Mouse (Mus musculus): ENCODE measurements around the gene Slc28a1. TPM values are rescaled to one million over a fixed set of nuclear protein-coding genes. Genes with fewer than 3 reads are reported as not detected.

Slc28a1 gene
- polyA plus RNA-seq, 1 experiment, result not detected

- Histone ChIP-seq H3K4me1 (ENCODE audit: control insufficient read depth, insufficient read depth, low read length) (no peaks in the 10 kb centered on the region), H3K27ac (ENCODE audit: insufficient read depth, low read depth, low read length) (no peak overlapping the region), H3K4me3 (ENCODE audit: insufficient read depth, low read depth, low read length) (no peak overlapping the region)
- WGBS, result 43% methylated on average over 18 of the region's 18 CpGs
- TF ChIP-seq POLR2A (IDR thresholded peaks at IDR 0.05; ENCODE audit: insufficient read depth, low read depth, low read length) (no peak), CTCF (IDR thresholded peaks at IDR 0.05; ENCODE audit: insufficient read depth, low read depth, low read length) (no peak)
Measured at GRCm38 (mm10) chr7:81093420-81093965, 21.1 kb upstream of the Slc28a1 start.

GRCm38 (mm10) chr7:81094104-81094757 is 20.4 kb upstream of the Slc28a1 start:
- TF ChIP-seq CTCF (IDR thresholded peaks at IDR 0.05; ENCODE audit: insufficient read depth, low read depth, low read length) (no peak), POLR2A (IDR thresholded peaks at IDR 0.05; ENCODE audit: insufficient read depth, low read depth, low read length) (no peak)
- Histone ChIP-seq H3K4me3 (ENCODE audit: insufficient read depth, low read depth, low read length) (no peak overlapping the region), H3K4me1 (ENCODE audit: control insufficient read depth, insufficient read depth, low read length) (no peaks in the 10 kb centered on the region), H3K27ac (ENCODE audit: insufficient read depth, low read depth, low read length) (no peak overlapping the region)
- 90% methylated on average over 6 of the region's 6 CpGs for WGBS

GRCm38 (mm10) chr7:81100341-81100740 is 14.3 kb upstream of the Slc28a1 start:
- Histone ChIP-seq H3K4me3 (ENCODE audit: insufficient read depth, low read depth, low read length) (no peak overlapping the region), H3K27ac (ENCODE audit: insufficient read depth, low read depth, low read length) (no peak overlapping the region), H3K4me1 (ENCODE audit: control insufficient read depth, insufficient read depth, low read length) (no peaks in the 10 kb centered on the region)
- TF ChIP-seq POLR2A (IDR thresholded peaks at IDR 0.05; ENCODE audit: insufficient read depth, low read depth, low read length) (no peak), CTCF (IDR thresholded peaks at IDR 0.05; ENCODE audit: insufficient read depth, low read depth, low read length) (no peak)
- 92% methylated on average over 5 of the region's 5 CpGs for WGBS

GRCm38 (mm10) chr7:81102854-81103253 is 11.7 kb upstream of the Slc28a1 start:
- Histone ChIP-seq H3K27ac (ENCODE audit: insufficient read depth, low read depth, low read length) (no peak overlapping the region), H3K4me1 (ENCODE audit: control insufficient read depth, insufficient read depth, low read length) (no peaks in the 10 kb centered on the region), H3K4me3 (ENCODE audit: insufficient read depth, low read depth, low read length) (no peak overlapping the region)
- TF ChIP-seq POLR2A (IDR thresholded peaks at IDR 0.05; ENCODE audit: insufficient read depth, low read depth, low read length) (no peak), CTCF (IDR thresholded peaks at IDR 0.05; ENCODE audit: insufficient read depth, low read depth, low read length) (no peak)
- 96% methylated on average over 7 of the region's 7 CpGs for WGBS

- 62% methylated on average over 4 of the region's 4 CpGs for WGBS
- no peak overlapping the region for H3K4me3 ChIP-seq (ENCODE audit: insufficient read depth, low read depth, low read length)
- H3K4me1 ChIP-seq (ENCODE audit: control insufficient read depth, insufficient read depth, low read length), result 0 out of 2 replicates have a peak, but pooled peaks cover 3% of the 10 kb centered on the region
- no peak overlapping the region for H3K27ac ChIP-seq (ENCODE audit: insufficient read depth, low read depth, low read length)
- TF ChIP-seq CTCF (IDR thresholded peaks at IDR 0.05; ENCODE audit: insufficient read depth, low read depth, low read length) (no peak), POLR2A (IDR thresholded peaks at IDR 0.05; ENCODE audit: insufficient read depth, low read depth, low read length) (no peak)
Measured at GRCm38 (mm10) chr7:81105525-81105924, 9.1 kb upstream of the Slc28a1 start.

GRCm38 (mm10) chr7:81108226-81108625 is 6.4 kb upstream of the Slc28a1 start:
- no peak overlapping the region for H3K4me3 ChIP-seq (ENCODE audit: insufficient read depth, low read depth, low read length)
- H3K27ac ChIP-seq (ENCODE audit: insufficient read depth, low read depth, low read length), result no peak overlapping the region
- TF ChIP-seq CTCF (IDR thresholded peaks at IDR 0.05; ENCODE audit: insufficient read depth, low read depth, low read length) (no peak), POLR2A (IDR thresholded peaks at IDR 0.05; ENCODE audit: insufficient read depth, low read depth, low read length) (no peak)
- 0 out of 2 replicates have a peak, but pooled peaks cover 3% of the 10 kb centered on the region for H3K4me1 ChIP-seq (ENCODE audit: control insufficient read depth, insufficient read depth, low read length)
- WGBS, result 93% methylated on average over 5 of the region's 5 CpGs

- no peak for TF ChIP-seq POLR2A (IDR thresholded peaks at IDR 0.05; ENCODE audit: insufficient read depth, low read depth, low read length)
- no peak for TF ChIP-seq CTCF (IDR thresholded peaks at IDR 0.05; ENCODE audit: insufficient read depth, low read depth, low read length)
- Histone ChIP-seq H3K27ac (ENCODE audit: insufficient read depth, low read depth, low read length) (no peak overlapping the region), H3K4me1 (ENCODE audit: control insufficient read depth, insufficient read depth, low read length) (0 out of 2 replicates have a peak, but pooled peaks cover 3% of the 10 kb centered on the region), H3K4me3 (ENCODE audit: insufficient read depth, low read depth, low read length) (no peak overlapping the region)
- WGBS, result 53% methylated on average over 9 of the region's 9 CpGs
Measured at GRCm38 (mm10) chr7:81109717-81110651, 4.6 kb upstream of the Slc28a1 start.

- Histone ChIP-seq H3K4me1 (ENCODE audit: control insufficient read depth, insufficient read depth, low read length) (0 out of 2 replicates have a peak, but pooled peaks cover 3% of the 10 kb centered on the region), H3K4me3 (ENCODE audit: insufficient read depth, low read depth, low read length) (no peak overlapping the region), H3K27ac (ENCODE audit: insufficient read depth, low read depth, low read length) (no peak overlapping the region)
- WGBS, result 92% methylated on average over 4 of the region's 4 CpGs
- TF ChIP-seq CTCF (IDR thresholded peaks at IDR 0.05; ENCODE audit: insufficient read depth, low read depth, low read length) (no peak), POLR2A (IDR thresholded peaks at IDR 0.05; ENCODE audit: insufficient read depth, low read depth, low read length) (no peak)
Measured at GRCm38 (mm10) chr7:81110791-81111190, 3.8 kb upstream of the Slc28a1 start.
